Mouse (Mus musculus) midbrain, embryonic 14.5 days (tissue): ENCODE results near the gene Galnt11. TPM values are rescaled to one million over a fixed set of nuclear protein-coding genes. Genes with fewer than 3 reads are reported as not detected.

Experiments used
- ATAC-seq: fragments of 200-750 bp; cut with Nextera tagmentation; 2 replicates; pipeline ENCODE4 v1.8.0; 2017; ENCODE audit warnings: moderate number of reproducible peaks, moderate library complexity; ENCODE audit not compliant: low FRiP score, low TSS enrichment
- DNase-seq: peaks from one replicate; pipeline ENCODE4 v3.0.0-alpha.2; 2015
- H3K27ac ChIP-seq: fragments of 300-500 bp; sonication (generic); replicated peaks from 2 replicates; pipeline ENCODE4 v1.5.1; 2014; ENCODE audit warnings: mild to moderate bottlenecking, low read depth, low read length, moderate library complexity
- H3K27me3 ChIP-seq: fragments of 300-500 bp; sonication (generic); 2 replicates; pipeline ENCODE4 v1.6.1; 2014; ENCODE audit warnings: low read length, control low read depth, mixed read lengths; ENCODE audit not compliant: control insufficient read depth, insufficient read depth
- H3K36me3 ChIP-seq: fragments of 300-500 bp; sonication (generic); 2 replicates; pipeline ENCODE4 v1.6.1; 2014; ENCODE audit warnings: low read length, control low read depth; ENCODE audit not compliant: control insufficient read depth, insufficient read depth
- H3K4me1 ChIP-seq: fragments of 300-500 bp; sonication (generic); 2 replicates; pipeline ENCODE4 v1.6.1; 2014; ENCODE audit warnings: mild to moderate bottlenecking, antibody characterized with exemption, low read length, control low read depth; ENCODE audit not compliant: control insufficient read depth, insufficient read depth
- H3K4me2 ChIP-seq: fragments of 300-500 bp; sonication (generic); 2 replicates; pipeline ENCODE4 v1.6.1; 2014; ENCODE audit warnings: mild to moderate bottlenecking, low read length, moderate library complexity
- H3K4me3 ChIP-seq: fragments of 300-500 bp; sonication (generic); replicated peaks from 2 replicates; pipeline ENCODE4 v1.5.1; 2014; ENCODE audit warnings: low read depth, low read length
- H3K9ac ChIP-seq: fragments of 300-500 bp; sonication (generic); replicated peaks from 2 replicates; pipeline ENCODE4 v1.6.1; 2014; ENCODE audit warnings: mild to moderate bottlenecking, low read length, moderate library complexity
- H3K9me3 ChIP-seq: fragments of 300-500 bp; sonication (generic); 2 replicates; pipeline ENCODE4 v1.6.1; 2016; ENCODE audit warnings: low read length, control low read depth, mixed read lengths; ENCODE audit not compliant: control insufficient read depth
- WGBS: fragments of 180-500 bp; shearing (Covaris S2); extraction: QIAGEN DNeasy Blood & Tissue Kit; methylation state at CpG from one replicate; pipeline ENCODE4 v1.1.7; 2014; 5-methylcytosine and 5-hydroxymethylcytosine counted together
- polyA plus RNA-seq: library from polyadenylated mRNA; unstranded; fragments of >200 nt; fragmentation: Nextera tagmentation; extraction: Ambion mirVana; gene quantifications from 2 replicates; pipeline ENCODE4 v1.2.1, GENCODE M21; 2014

Gene Galnt11
- polyA plus RNA-seq, 1 experiment from 2014 or later: 50.0 TPM

DNA sequence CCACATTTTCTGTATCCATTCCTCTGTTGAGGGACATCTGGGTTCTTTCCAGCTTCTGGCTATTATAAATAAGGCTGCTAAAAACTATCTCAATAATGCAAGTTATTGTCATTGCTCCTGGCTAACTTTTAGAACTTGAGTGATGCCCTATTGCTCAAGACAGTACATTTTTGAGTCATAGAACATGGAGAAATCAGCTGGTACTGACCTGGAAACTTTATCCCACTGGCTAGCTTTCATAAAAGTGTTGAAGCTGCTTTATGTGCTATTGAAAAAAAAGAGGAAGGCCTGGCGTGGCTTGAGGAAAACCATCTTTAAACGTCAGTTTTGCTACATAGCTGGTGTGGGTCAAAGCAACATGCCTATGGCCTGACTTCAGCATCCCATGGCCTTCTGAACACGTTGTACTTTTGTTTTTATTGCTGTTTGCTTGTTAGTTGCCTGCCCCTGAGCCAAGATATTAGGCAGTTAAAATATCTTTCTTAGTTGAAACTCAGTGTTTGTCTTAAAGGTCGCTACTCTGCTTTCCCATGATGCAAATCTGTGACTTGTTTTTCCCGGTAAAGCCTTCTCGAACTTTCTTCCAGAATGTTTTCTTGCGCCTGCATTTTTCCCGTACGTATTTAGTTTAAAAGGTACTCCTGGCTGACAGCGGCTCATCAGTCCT is 24.2 kb downstream of the Galnt11 start:
- no peak overlapping the region for H3K4me2 ChIP-seq

GRCm38 (mm10) chr5:25246473-25246865 is 24.8 kb downstream of the Galnt11 start:
- Histone ChIP-seq H3K9me3 (no peaks in the 10 kb centered on the region), H3K27ac (no peak overlapping the region), H3K4me3 (no peak overlapping the region), H3K27me3 (no peaks in the 10 kb centered on the region), H3K4me2 (no peak overlapping the region), H3K9ac (no peak overlapping the region), H3K36me3 (peaks cover 26% of the 10 kb centered on the region), H3K4me1 (no peaks in the 10 kb centered on the region)
- ATAC-seq (no peak), DNase-seq (no peak)
- WGBS: 86% methylated on average over 1 of the region's 1 CpGs

More for the DNA sequence above, 24.2 kb downstream of the Galnt11 start:
- Histone ChIP-seq H3K4me1 (no peaks in the 10 kb centered on the region), H3K4me3 (no peak overlapping the region), H3K36me3 (peaks cover 21% of the 10 kb centered on the region), H3K27me3 (no peaks in the 10 kb centered on the region), H3K27ac (no peak overlapping the region), H3K9ac (no peak overlapping the region), H3K9me3 (no peaks in the 10 kb centered on the region)
- DNase-seq (no peak), ATAC-seq (no peak)
- 91% methylated on average over 10 of the region's 10 CpGs for WGBS

GRCm38 (mm10) chr5:25247036-25247435 is 25.3 kb downstream of the Galnt11 start:
- no peak overlapping the region for H3K27ac ChIP-seq
- H3K9me3 ChIP-seq: no peaks in the 10 kb centered on the region
- no peak for DNase-seq
- no peaks in the 10 kb centered on the region for H3K27me3 ChIP-seq
- H3K4me2 ChIP-seq: no peak overlapping the region
- H3K36me3 ChIP-seq: peaks cover 32% of the 10 kb centered on the region
- 93% methylated on average over 3 of the region's 3 CpGs for WGBS
- H3K4me3 ChIP-seq: no peak overlapping the region
- ATAC-seq: no peak
- no peak overlapping the region for H3K9ac ChIP-seq
- H3K4me1 ChIP-seq: no peaks in the 10 kb centered on the region

GRCm38 (mm10) chr5:25252423-25252822 is 30.7 kb downstream of the Galnt11 start:
- Histone ChIP-seq H3K4me1 (no peaks in the 10 kb centered on the region), H3K4me3 (no peak overlapping the region), H3K9ac (no peak overlapping the region), H3K9me3 (no peaks in the 10 kb centered on the region), H3K27me3 (no peaks in the 10 kb centered on the region), H3K36me3 (peaks cover 79% of the 10 kb centered on the region), H3K27ac (no peak overlapping the region), H3K4me2 (no peak overlapping the region)
- no peak for ATAC-seq
- 83% methylated on average over 2 of the region's 2 CpGs for WGBS
- DNase-seq: no peak

DNA sequence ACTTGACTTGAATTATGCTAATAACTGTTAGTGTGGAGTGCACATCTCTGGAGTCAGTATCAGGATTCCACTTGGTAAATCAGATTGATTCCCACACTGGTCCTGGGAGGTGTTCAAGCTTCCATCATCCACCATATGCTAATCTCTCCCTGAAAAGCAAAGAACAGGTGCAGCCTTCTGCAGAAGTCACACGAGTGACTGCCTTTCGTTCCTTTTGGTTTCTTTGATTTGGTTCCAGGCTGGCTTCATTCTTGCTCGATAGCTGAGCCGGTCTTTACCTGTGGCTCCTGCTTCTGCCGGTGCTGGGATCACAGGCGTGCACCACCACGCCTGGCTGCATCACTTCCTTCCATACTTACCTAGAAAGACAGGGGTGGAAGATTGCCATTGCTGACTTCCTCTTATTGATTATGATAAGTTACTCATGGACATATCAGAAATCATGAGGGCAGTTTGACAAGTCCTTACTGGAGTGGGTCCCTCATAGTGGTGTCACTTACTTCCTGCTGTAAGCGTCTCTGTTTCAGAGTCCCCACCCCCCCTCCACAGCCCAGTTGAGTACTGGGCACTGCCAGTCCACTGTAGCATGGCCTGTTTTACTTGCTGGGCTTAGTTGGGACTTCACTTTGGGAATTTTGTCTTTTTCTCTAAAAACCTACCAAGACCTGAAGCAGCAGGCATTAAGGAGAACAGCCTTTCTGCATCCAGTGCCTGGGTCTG is 31.3 kb downstream of the Galnt11 start:
- no peak overlapping the region for H3K4me2 ChIP-seq
- H3K9me3 ChIP-seq: no peaks in the 10 kb centered on the region
- H3K9ac ChIP-seq: no peak overlapping the region
- H3K36me3 ChIP-seq: peaks cover 85% of the 10 kb centered on the region
- no peak for ATAC-seq
- no peaks in the 10 kb centered on the region for H3K27me3 ChIP-seq
- no peak overlapping the region for H3K27ac ChIP-seq
- DNase-seq: no peak
- 95% methylated on average over 8 of the region's 8 CpGs for WGBS
- H3K4me1 ChIP-seq: no peaks in the 10 kb centered on the region
- no peak overlapping the region for H3K4me3 ChIP-seq

GRCm38 (mm10) chr5:25254491-25254890 is 32.8 kb downstream of the Galnt11 start:
- no peaks in the 10 kb centered on the region for H3K27me3 ChIP-seq
- no peak overlapping the region for H3K27ac ChIP-seq
- H3K4me1 ChIP-seq: no peaks in the 10 kb centered on the region
- whole genome bisulfite sequencing: 95% methylated on average over 4 of the region's 4 CpGs
- H3K9me3 ChIP-seq: no peaks in the 10 kb centered on the region
- ATAC-seq (no peak), DNase-seq (no peak)
- peaks cover 97% of the 10 kb centered on the region for H3K36me3 ChIP-seq
- H3K9ac ChIP-seq: no peak overlapping the region
- H3K4me2 ChIP-seq: no peak overlapping the region
- H3K4me3 ChIP-seq: no peak overlapping the region

GRCm38 (mm10) chr5:25256686-25257085 is 35.0 kb downstream of the Galnt11 start:
- H3K4me3 ChIP-seq: no peak overlapping the region
- DNase-seq: no peak
- H3K4me2 ChIP-seq: no peak overlapping the region
- H3K27me3 ChIP-seq: no peaks in the 10 kb centered on the region
- no peak overlapping the region for H3K27ac ChIP-seq
- H3K9ac ChIP-seq: no peak overlapping the region
- peaks cover 91% of the 10 kb centered on the region for H3K36me3 ChIP-seq
- ATAC-seq: no peak
- H3K4me1 ChIP-seq: no peaks in the 10 kb centered on the region
- 75% methylated on average over 2 of the region's 2 CpGs for WGBS
- no peaks in the 10 kb centered on the region for H3K9me3 ChIP-seq

DNA sequence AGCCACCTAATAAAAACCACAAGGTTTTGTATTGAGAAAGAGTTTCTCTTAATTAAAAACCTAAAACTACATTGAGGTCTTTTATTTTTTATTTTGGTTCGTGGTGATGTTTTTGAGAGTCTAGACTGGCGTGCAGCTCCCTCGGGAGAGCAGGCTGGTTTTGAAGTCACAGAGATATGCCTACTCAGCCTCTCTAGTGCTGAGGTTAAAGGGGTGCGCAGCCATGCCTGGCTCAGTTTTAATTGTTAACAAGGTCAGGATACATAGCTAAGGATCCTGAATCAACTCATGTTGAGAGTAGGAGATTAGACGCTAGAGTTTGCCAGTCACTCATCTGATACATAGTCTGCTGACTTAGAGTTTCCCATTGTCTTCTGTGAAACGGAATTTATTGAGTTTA is 39.7 kb downstream of the Galnt11 start:
- ATAC-seq (no peak), DNase-seq (peak; percentile 8)
- Histone ChIP-seq H3K4me3 (no peak overlapping the region), H3K9me3 (no peaks in the 10 kb centered on the region), H3K4me1 (no peaks in the 10 kb centered on the region), H3K27ac (no peak overlapping the region), H3K36me3 (peaks cover 92% of the 10 kb centered on the region), H3K9ac (no peak overlapping the region), H3K4me2 (no peak overlapping the region), H3K27me3 (no peaks in the 10 kb centered on the region)
- WGBS: 88% methylated on average over 6 of the region's 6 CpGs

DNA sequence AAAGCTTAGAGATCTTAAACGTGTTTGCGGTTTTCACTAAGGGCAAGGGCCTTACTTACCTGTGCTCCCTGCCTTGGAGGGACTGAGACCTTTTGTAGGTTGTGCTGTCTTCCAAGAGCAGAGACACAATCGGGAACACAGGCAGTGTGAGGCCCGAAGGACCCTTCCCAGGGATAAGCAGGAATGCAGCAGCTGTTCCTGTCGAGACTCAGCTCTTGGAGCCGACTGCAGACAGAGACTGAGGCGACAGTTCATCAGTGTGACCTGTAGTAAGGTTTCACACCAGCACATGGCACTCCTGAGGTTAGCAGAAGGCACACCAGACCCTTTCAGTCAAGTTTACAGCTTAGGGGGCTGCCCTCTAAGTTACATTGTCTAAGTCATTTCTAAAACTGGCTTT is 40.6 kb downstream of the Galnt11 start:
- no peak overlapping the region for H3K4me3 ChIP-seq
- no peak for DNase-seq
- H3K36me3 ChIP-seq: peaks cover 92% of the 10 kb centered on the region
- H3K27ac ChIP-seq: no peak overlapping the region
- H3K27me3 ChIP-seq: no peaks in the 10 kb centered on the region
- no peaks in the 10 kb centered on the region for H3K9me3 ChIP-seq
- 81% methylated on average over 7 of the region's 7 CpGs for WGBS
- H3K4me2 ChIP-seq: no peak overlapping the region
- no peaks in the 10 kb centered on the region for H3K4me1 ChIP-seq
- no peak for ATAC-seq
- H3K9ac ChIP-seq: no peak overlapping the region
